ENCODE assay signal across 15 mouse cellular contexts in genomic region chr14:60675697-60676096, GRCm38 (mm10).
"Had no signal": no experiment of that assay in that cellular context is flagged by ENCODE, and none has a peak within 500 bp of the region (broad histone marks: within the 10 kb centered on the region; RNA-seq: fewer than 3 reads in every experiment).

No protein-coding gene starts in this region.

- H3K4me3 ChIP-seq: neural tube, embryonic 15.5 days; stomach, embryonic 15.5 days had no signal

- H3K27ac ChIP-seq: neural tube, embryonic 15.5 days; stomach, embryonic 15.5 days; stomach, postnatal 0 days had no signal

- DNase-seq: retina, postnatal 1 day; right cerebral cortex, adult 18-20 months; right cerebral cortex, postnatal 14 days; right cerebral cortex, postnatal 25 days; right cerebral cortex, postnatal 4 days; spleen, adult 18-20 months; thymus, adult 18-20 months; thymus, adult 2 months; thymus, postnatal 14 days; thymus, postnatal 25 days; thymus, postnatal 36 days; thymus, postnatal 4 days had no signal
